Mouse (Mus musculus): ENCODE measurements around the gene Tex22. TPM values are rescaled to one million over a fixed set of nuclear protein-coding genes. Genes with fewer than 3 reads are reported as not detected.

Gene Tex22
- polyA plus RNA-seq (2015; fragmentation: Nextera tagmentation; extraction: Ambion mirVana) = not detected in 2 replicates

DNA sequence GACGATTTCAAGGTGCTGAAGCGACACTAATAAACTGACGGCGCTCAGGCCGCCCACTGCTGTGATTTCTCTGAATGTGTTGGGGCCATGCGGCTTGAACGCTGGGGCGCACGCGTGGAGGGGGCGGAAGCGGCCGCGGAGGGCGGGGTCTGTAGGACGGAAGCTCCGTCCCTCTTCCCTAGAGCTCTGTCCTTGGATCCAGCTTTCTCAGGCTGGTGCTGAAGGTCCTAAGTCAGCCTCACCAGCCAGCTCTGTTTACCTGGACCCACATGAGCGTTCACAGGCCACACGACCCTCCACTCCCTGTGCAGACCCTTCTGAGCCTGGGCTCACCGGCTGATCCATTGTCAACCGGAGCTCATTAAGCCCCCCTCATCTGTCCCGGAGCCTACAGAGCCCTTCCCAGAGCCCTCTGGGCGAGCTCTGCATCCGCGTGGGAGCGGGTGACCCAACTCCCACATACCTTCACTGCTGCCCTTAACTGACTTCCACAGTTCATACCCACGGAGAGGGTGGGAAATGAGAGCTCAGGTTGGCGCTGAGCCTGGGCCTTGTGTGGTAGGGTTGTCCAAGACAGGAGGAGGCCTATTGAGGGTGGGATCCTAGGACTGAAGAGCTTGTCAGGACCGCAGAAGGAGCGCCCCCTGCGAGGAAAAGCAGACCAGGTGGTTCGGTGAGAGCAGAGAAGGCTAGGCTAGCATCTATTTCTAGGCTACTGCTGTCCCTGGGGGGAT, at the start of gene Tex22:
Gene Tex22, plus strand, starts transcription at position 174 of the 734 bp plus-strand sequence.

DNA sequence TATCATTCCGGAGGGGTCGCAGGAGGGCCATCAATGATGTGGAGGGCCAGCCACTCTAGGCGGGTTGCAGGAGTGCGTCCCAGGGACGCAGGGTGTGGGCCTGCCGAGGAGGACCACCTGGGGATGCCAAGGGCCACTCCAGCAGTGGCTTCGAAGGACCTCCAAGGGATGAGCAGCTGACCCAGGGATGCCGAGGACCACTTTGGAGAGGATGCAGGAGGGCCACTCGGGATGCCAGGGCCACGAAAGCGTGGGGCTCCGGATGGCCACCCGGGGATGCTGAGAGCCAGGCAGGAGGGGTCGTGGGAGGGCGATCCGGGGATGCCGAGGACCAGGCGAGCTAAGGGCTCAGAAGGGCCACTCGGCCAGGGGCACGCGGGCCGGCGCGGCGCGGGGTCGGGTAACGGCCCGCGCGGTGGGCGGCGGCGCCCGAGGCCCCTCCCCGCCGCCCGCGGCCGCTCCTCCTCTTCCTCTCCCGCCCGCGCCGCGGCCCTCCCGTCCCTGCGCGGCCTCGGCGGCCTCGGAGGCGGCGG, 23.5 kb downstream of the Tex22 start, which contains the start of gene Mta1:
Gene Mta1, plus strand, starts transcription at position 530 of the 533 bp plus-strand sequence.

Small RNA genes within 50 kb of the gene (microRNA-seq; reads per million reads assigned to microRNA genes)
- gene Gm44471 = not detected

Other genes with a start within 250 kb of the Tex22 start
- gene Cdca4, start 245.1 kb upstream of the Tex22 start, polyA plus RNA-seq (2015; fragmentation: Nextera tagmentation; extraction: Ambion mirVana) = 15.8 and 17.2 TPM in 2 replicates
- gene Gpr132, start 206.3 kb upstream of the Tex22 start, polyA plus RNA-seq (2015; fragmentation: Nextera tagmentation; extraction: Ambion mirVana) = 0.08 TPM in 1 of 2 replicates, not detected in the other
- gene Jag2, start 144.7 kb upstream of the Tex22 start, polyA plus RNA-seq (2015; fragmentation: Nextera tagmentation; extraction: Ambion mirVana) = 10.5 and 15.9 TPM in 2 replicates
- gene Nudt14, start 132.4 kb upstream of the Tex22 start, polyA plus RNA-seq (2015; fragmentation: Nextera tagmentation; extraction: Ambion mirVana) = 48.1 and 51.4 TPM in 2 replicates
- gene Btbd6, start 98.0 kb upstream of the Tex22 start, polyA plus RNA-seq (2015; fragmentation: Nextera tagmentation; extraction: Ambion mirVana) = 50.3 and 59.9 TPM in 2 replicates
- 38.4 and 38.6 TPM in 2 replicates for gene Brf1, start 73.8 kb upstream of the Tex22 start, polyA plus RNA-seq (2015; fragmentation: Nextera tagmentation; extraction: Ambion mirVana)
- gene Pacs2, start 60.0 kb upstream of the Tex22 start, polyA plus RNA-seq (2015; fragmentation: Nextera tagmentation; extraction: Ambion mirVana) = 23.2 and 23.9 TPM in 2 replicates
- gene Mta1, start 23.8 kb downstream of the Tex22 start, polyA plus RNA-seq (2015; fragmentation: Nextera tagmentation; extraction: Ambion mirVana) = 13.3 and 17.7 TPM in 2 replicates
- 232 and 243 TPM in 2 replicates for gene Crip2, start 65.7 kb downstream of the Tex22 start, polyA plus RNA-seq (2015; fragmentation: Nextera tagmentation; extraction: Ambion mirVana)
- 60.2 and 88.4 TPM in 2 replicates for gene Crip1, start 71.8 kb downstream of the Tex22 start, polyA plus RNA-seq (2015; fragmentation: Nextera tagmentation; extraction: Ambion mirVana)
- 12.3 and 12.4 TPM in 2 replicates for gene Tedc1, start 81.9 kb downstream of the Tex22 start, polyA plus RNA-seq (2015; fragmentation: Nextera tagmentation; extraction: Ambion mirVana)
- gene Tmem121, start 111.4 kb downstream of the Tex22 start, polyA plus RNA-seq (2015; fragmentation: Nextera tagmentation; extraction: Ambion mirVana) = 58.9 and 65.6 TPM in 2 replicates

Measured in neural tube, postnatal 0 days (tissue).